Mouse (Mus musculus) testis, postnatal 14 days (tissue): Measurements from ENCODE around the gene Arid1b.

ENCODE experiments used
- DNase-seq: peaks from one replicate; pipeline ENCODE4 v3.0.0; 2021; ENCODE audit warnings: low spot score

The Arid1b gene

DNA sequence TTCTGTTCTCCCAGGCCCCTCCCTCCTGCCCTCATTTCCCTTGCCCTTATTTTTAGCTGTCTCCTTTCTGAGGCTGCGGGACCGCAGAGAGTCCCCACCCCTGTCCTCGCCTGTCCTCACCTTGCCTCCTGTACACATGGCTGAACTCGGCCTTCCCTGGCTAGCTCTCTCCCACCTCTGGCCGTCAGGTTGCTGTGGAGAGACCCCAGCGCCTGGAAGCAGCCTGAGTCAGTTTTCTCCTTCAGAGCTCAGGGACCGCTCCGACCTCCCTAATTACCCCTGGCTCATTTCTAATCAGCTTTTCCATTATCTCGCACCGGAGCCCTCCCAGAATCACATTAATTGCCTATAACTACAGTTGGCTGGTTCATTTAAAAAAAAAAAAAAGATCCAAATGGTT lies 396.6 kb downstream of the Arid1b start:
- DNase-seq: no peak

GRCm38 (mm10) chr17:5395454-5396205 lies 401.5 kb downstream of the Arid1b start:
- no peak for DNase-seq

- no peak for DNase-seq
Measured at GRCm38 (mm10) chr17:5396213-5396612, 402.1 kb downstream of the Arid1b start.
